Mouse (Mus musculus) splenic B cell, adult 2 months (primary cell): ENCODE measurements around the gene Atp1b1.
A peak's percentile ranks its signal among the peaks of the same experiment; 100 is the strongest.

Experiments
- DNase-seq: peaks from one replicate; pipeline ENCODE4 v3.0.0-alpha.2; 2011; ENCODE audit warnings: low read depth, low spot score
- H3K27me3 ChIP-seq: 2 replicates; pipeline ENCODE4 v1.6.1; 2012; ENCODE audit warnings: mild to moderate bottlenecking, low read length, moderate library complexity, mixed read lengths; ENCODE audit not compliant: control insufficient read depth, poor library complexity, insufficient read depth, severe bottlenecking
- H3K36me3 ChIP-seq: 2 replicates; pipeline ENCODE4 v1.6.1; 2012; ENCODE audit warnings: mild to moderate bottlenecking, low read length, moderate library complexity, mixed read lengths; ENCODE audit not compliant: control insufficient read depth, poor library complexity, insufficient read depth, severe bottlenecking

Atp1b1 gene

GRCm38 (mm10) chr1:164411306-164411705, 46.8 kb downstream of the Atp1b1 start:
- DNase-seq: no peak
- H3K36me3 ChIP-seq: no peaks in the 10 kb centered on the region
- no peaks in the 10 kb centered on the region for H3K27me3 ChIP-seq

GRCm38 (mm10) chr1:164408655-164409054, 49.5 kb downstream of the Atp1b1 start:
- DNase-seq: no peak
- Histone ChIP-seq H3K27me3 (no peaks in the 10 kb centered on the region), H3K36me3 (no peaks in the 10 kb centered on the region)

- H3K27me3 ChIP-seq: no peaks in the 10 kb centered on the region
- no peaks in the 10 kb centered on the region for H3K36me3 ChIP-seq
- DNase-seq: no peak
These were observed 51.6 kb downstream of the Atp1b1 start for GRCm38 (mm10) chr1:164406506-164406905.

- Histone ChIP-seq H3K27me3 (no peaks in the 10 kb centered on the region), H3K36me3 (no peaks in the 10 kb centered on the region)
- peak; percentile 34 for DNase-seq
These were observed 52.8 kb downstream of the Atp1b1 start for GRCm38 (mm10) chr1:164405385-164405802.

GRCm38 (mm10) chr1:164399578-164399977, 58.6 kb downstream of the Atp1b1 start:
- DNase-seq: no peak
- Histone ChIP-seq H3K27me3 (no peaks in the 10 kb centered on the region), H3K36me3 (no peaks in the 10 kb centered on the region; the same call in 1 of the 2 replicates)

- no peaks in the 10 kb centered on the region; the same call in 1 of the 2 replicates for H3K36me3 ChIP-seq
- no peak for DNase-seq
- no peaks in the 10 kb centered on the region for H3K27me3 ChIP-seq
These were observed 60.5 kb downstream of the Atp1b1 start for GRCm38 (mm10) chr1:164397672-164398071.

GRCm38 (mm10) chr1:164395131-164395780, 62.9 kb downstream of the Atp1b1 start:
- no peak for DNase-seq
- H3K27me3 ChIP-seq: no peaks in the 10 kb centered on the region

GRCm38 (mm10) chr1:164392176-164392575, 66.0 kb downstream of the Atp1b1 start:
- Histone ChIP-seq H3K36me3 (no peaks in the 10 kb centered on the region; the same call in 1 of the 2 replicates), H3K27me3 (no peaks in the 10 kb centered on the region)
- DNase-seq: no peak

More at GRCm38 (mm10) chr1:164395131-164395780, 62.9 kb downstream of the Atp1b1 start:
- H3K36me3 ChIP-seq: no peaks in the 10 kb centered on the region; the same call in 1 of the 2 replicates

GRCm38 (mm10) chr1:164389743-164390142, 68.4 kb downstream of the Atp1b1 start:
- no peaks in the 10 kb centered on the region for H3K36me3 ChIP-seq
- H3K27me3 ChIP-seq: no peaks in the 10 kb centered on the region
- DNase-seq: no peak
